Mouse (Mus musculus) forebrain, embryonic 16.5 days (tissue): ENCODE results near the gene Cd59b. TPM values are rescaled to one million over a fixed set of nuclear protein-coding genes. Genes with fewer than 3 reads are reported as not detected.
"Not testable (repeated sequence)": the region's sequence is repeated elsewhere in the genome, so short reads cannot be mapped to it uniquely, and the experiment has no call there.

ENCODE experiments used
- ATAC-seq: fragments of 200-750 bp; cut with Nextera tagmentation; 2 replicates; pipeline ENCODE4 v1.8.0; 2017; ENCODE audit warnings: mild to moderate bottlenecking, moderate library complexity
- H3K27ac ChIP-seq: fragments of 300-500 bp; sonication (generic); 2 replicates; pipeline ENCODE4 v1.5.1; 2014; ENCODE audit warnings: low read length, control low read depth
- H3K27me3 ChIP-seq: fragments of 300-500 bp; sonication (generic); replicated peaks from 2 replicates; pipeline ENCODE4 v1.6.1; 2014; ENCODE audit warnings: low read length; ENCODE audit not compliant: control insufficient read depth, insufficient read depth
- H3K36me3 ChIP-seq: fragments of 300-500 bp; sonication (generic); 2 replicates; pipeline ENCODE4 v1.6.1; 2014; ENCODE audit not compliant: control insufficient read depth, insufficient read depth
- H3K4me1 ChIP-seq: fragments of 300-500 bp; sonication (generic); replicated peaks from 2 replicates; pipeline ENCODE4 v1.6.1; 2014; ENCODE audit warnings: low read length; ENCODE audit not compliant: control insufficient read depth, insufficient read depth
- H3K4me2 ChIP-seq: fragments of 300-500 bp; sonication (generic); 2 replicates; pipeline ENCODE4 v1.6.1; 2014; ENCODE audit warnings: mild to moderate bottlenecking, low read length, control low read depth
- H3K4me3 ChIP-seq: fragments of 300-500 bp; sonication (generic); replicated peaks from 2 replicates; pipeline ENCODE4 v1.5.1; 2014; ENCODE audit warnings: mild to moderate bottlenecking, low read length, control low read depth
- H3K9ac ChIP-seq: fragments of 300-500 bp; sonication (generic); replicated peaks from 2 replicates; pipeline ENCODE4 v1.6.1; 2014; ENCODE audit warnings: low read depth, low read length, control low read depth
- H3K9me3 ChIP-seq: fragments of 300-500 bp; sonication (generic); 2 replicates; pipeline ENCODE4 v1.6.1; 2016; ENCODE audit warnings: low read length; ENCODE audit not compliant: control insufficient read depth
- WGBS: fragments of 180-500 bp; shearing (Covaris S2); extraction: QIAGEN DNeasy Blood & Tissue Kit; methylation state at CpG from one replicate; pipeline ENCODE4 v1.1.7; 2014; 5-methylcytosine and 5-hydroxymethylcytosine counted together
- polyA plus RNA-seq: library from polyadenylated mRNA; unstranded; fragments of >200 nt; fragmentation: Nextera tagmentation; extraction: Ambion mirVana; gene quantifications from 2 replicates; pipeline ENCODE4 v1.2.1, GENCODE M21; 2015

Cd59b gene
- polyA plus RNA-seq, 1 experiment from 2014 or later, result 2.1 TPM

DNA sequence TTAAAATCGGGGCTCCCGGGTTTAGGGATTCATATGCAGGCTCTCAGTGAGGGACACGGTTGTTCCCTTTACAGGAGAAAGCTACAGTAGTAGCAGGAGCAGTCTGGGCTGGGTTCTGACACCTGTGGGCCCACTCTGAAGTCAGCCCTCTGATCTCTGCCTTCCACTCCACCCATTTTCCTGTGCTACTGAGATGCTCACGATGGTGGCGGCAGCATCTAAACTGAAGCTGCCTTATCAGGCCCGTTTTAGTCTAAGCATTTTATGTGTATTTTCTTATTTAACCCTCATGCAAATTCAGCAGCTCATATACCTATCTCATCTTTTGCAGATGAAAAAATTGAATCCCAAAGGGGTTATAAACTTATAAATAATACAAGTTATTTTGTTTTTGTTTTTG lies 35.2 kb downstream of the Cd59b start:
- Histone ChIP-seq H3K4me3 (no peak overlapping the region), H3K9ac (no peak overlapping the region), H3K4me2 (no peak overlapping the region), H3K9me3 (no peaks in the 10 kb centered on the region), H3K36me3 (no peaks in the 10 kb centered on the region), H3K27ac (no peak overlapping the region), H3K27me3 (no peaks in the 10 kb centered on the region), H3K4me1 (no peaks in the 10 kb centered on the region)
- ATAC-seq, result no peak
- WGBS, result 94% methylated on average over 6 of the region's 6 CpGs

DNA sequence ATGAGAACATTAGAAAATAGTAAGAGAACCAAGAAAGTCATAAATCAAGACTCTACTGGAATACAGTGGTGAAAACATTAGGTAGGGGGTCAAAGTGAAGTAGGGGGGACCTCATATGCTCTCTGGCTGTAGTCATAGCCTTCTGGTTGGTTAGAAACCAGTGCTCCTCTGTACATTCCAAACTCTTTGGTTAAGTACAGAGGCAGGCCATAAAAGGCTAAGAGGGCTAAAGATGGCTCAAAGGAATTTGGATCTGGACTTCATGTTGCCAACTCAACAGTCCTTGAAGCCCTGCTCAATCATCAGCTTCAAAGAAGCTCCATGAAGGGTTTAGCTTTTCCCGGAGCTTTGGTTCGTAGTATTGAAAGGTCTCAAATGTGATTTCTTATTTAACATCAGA lies 39.4 kb downstream of the Cd59b start:
- not testable (repeated sequence) for H3K4me1 ChIP-seq, ATAC-seq, H3K4me3 ChIP-seq, H3K36me3 ChIP-seq, H3K9ac ChIP-seq, H3K4me2 ChIP-seq, H3K27ac ChIP-seq, H3K27me3 ChIP-seq, H3K9me3 ChIP-seq
- 89% methylated on average over 2 of the region's 2 CpGs for WGBS

DNA sequence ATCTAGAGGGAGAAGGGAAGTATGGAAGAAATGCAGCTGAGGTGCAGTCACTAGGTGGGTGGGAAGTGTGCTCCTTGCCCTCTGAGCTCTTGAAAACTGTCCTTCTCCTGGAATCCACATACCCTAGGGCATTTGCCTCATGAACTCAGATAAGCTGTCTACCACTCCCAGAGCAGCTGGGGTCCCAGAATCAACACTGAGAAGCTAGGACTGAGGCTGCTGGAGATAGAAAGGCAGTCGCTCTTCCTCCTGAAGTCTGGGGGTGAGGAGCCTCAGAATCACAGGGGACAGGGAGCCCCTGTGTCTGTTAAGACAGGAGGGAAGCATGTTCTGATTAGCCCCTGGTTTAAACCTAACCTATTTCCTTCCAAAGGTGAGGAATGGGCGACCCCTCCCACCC lies 39.9 kb downstream of the Cd59b start:
- Histone ChIP-seq H3K9ac (no peak overlapping the region), H3K4me3 (no peak overlapping the region), H3K36me3 (no peaks in the 10 kb centered on the region), H3K4me2 (no peak overlapping the region), H3K9me3 (no peaks in the 10 kb centered on the region), H3K27me3 (no peaks in the 10 kb centered on the region), H3K27ac (no peak overlapping the region), H3K4me1 (no peaks in the 10 kb centered on the region)
- 73% methylated on average over 2 of the region's 2 CpGs for WGBS
- no peak for ATAC-seq

DNA sequence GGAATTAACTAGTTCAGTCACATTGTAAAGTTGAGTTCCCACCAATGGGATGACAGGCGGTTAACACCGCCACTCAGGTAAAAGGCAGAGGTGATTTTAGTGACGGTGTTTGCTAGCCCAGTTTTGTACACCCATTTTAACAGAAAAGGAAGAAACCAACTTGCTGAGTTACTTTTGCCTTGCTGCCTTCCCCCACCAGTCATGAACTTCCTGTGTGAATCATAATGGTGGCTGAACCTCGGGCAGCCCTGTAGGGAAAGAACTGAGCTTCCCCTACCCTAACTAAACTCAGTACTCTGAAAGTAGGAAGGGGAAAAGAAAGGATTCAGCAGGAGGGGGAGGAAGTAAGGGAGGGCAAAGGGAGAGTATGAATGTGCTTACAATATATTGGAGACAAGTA lies 40.4 kb downstream of the Cd59b start:
- Histone ChIP-seq H3K27me3 (no peaks in the 10 kb centered on the region), H3K4me3 (no peak overlapping the region), H3K27ac (no peak overlapping the region), H3K9me3 (no peaks in the 10 kb centered on the region), H3K36me3 (no peaks in the 10 kb centered on the region), H3K4me2 (no peak overlapping the region), H3K9ac (no peak overlapping the region), H3K4me1 (no peaks in the 10 kb centered on the region)
- WGBS, result 87% methylated on average over 4 of the region's 4 CpGs
- ATAC-seq, result no peak

GRCm38 (mm10) chr2:104111170-104111797 lies 41.6 kb downstream of the Cd59b start:
- H3K36me3 ChIP-seq, H3K9ac ChIP-seq, H3K4me1 ChIP-seq, H3K9me3 ChIP-seq, H3K27ac ChIP-seq, ATAC-seq, H3K4me3 ChIP-seq, H3K27me3 ChIP-seq, H3K4me2 ChIP-seq: not testable (repeated sequence)
- WGBS, result no CpG with 5 or more reads among the region's 1 CpGs

- H3K4me3 ChIP-seq, ATAC-seq, H3K9me3 ChIP-seq, H3K4me1 ChIP-seq, H3K9ac ChIP-seq, H3K27ac ChIP-seq, H3K36me3 ChIP-seq, H3K27me3 ChIP-seq, H3K4me2 ChIP-seq: not testable (repeated sequence)
These were observed 43.9 kb downstream of the Cd59b start for GRCm38 (mm10) chr2:104113563-104113962.

DNA sequence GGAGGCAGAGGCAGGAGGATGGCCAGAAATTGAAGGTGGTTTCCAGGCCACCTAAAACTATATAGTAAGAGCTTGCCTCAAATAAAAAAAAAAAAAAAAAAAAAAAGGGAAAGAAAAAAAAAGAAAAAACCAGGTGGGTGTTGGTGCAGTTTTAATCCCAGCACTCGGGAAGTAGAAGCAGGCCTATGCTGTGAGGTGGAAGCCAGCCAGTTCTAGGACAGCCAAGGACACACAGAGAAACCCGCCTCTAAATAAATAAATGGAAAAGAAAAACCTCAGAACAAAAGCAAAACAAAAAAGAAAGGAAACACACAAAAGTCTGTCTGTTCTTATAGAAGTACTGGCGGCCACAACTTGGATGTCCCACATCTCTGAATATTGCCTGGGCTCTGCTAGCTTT lies 45.2 kb downstream of the Cd59b start:
- Histone ChIP-seq H3K27me3 (no peaks in the 10 kb centered on the region), H3K4me1 (no peaks in the 10 kb centered on the region), H3K4me3 (no peak overlapping the region), H3K27ac (no peak overlapping the region), H3K9me3 (no peaks in the 10 kb centered on the region), H3K9ac (no peak overlapping the region), H3K36me3 (no peaks in the 10 kb centered on the region), H3K4me2 (no peak overlapping the region)
- WGBS, result 60% methylated on average over 3 of the region's 3 CpGs
- no peak for ATAC-seq

DNA sequence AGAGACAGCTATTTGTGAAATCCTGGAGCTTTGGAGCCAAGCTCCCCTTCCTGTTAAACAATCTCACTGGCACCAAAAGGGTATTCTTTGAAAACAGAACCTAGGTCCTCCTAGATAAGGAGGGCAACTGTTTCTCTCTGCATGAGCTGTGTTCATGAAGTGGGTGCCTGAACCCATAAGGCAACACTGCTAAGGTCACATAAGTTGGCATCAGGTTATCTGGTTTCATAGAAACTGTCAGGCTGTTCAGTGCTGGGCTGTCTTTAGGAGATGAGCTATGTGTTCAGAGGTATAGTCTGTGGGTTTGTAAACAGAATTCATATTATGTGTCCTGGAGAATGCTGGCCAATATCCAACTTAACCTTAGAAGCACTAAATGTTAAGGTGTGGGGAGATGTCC lies 47.5 kb downstream of the Cd59b start:
- not testable (repeated sequence) for H3K4me3 ChIP-seq, H3K27me3 ChIP-seq, H3K36me3 ChIP-seq, H3K4me1 ChIP-seq, H3K27ac ChIP-seq, H3K9ac ChIP-seq, ATAC-seq, H3K4me2 ChIP-seq, H3K9me3 ChIP-seq

GRCm38 (mm10) chr2:104119097-104119496 lies 49.4 kb downstream of the Cd59b start:
- H3K27me3 ChIP-seq, result no peaks in the 10 kb centered on the region; the same call in 1 of the 2 replicates
- H3K9me3 ChIP-seq, result no peaks in the 10 kb centered on the region
- WGBS, result 74% methylated on average over 1 of the region's 1 CpGs
- no peak overlapping the region for H3K4me2 ChIP-seq
- no peak overlapping the region for H3K27ac ChIP-seq
- H3K9ac ChIP-seq, result no peak overlapping the region
- H3K4me1 ChIP-seq, result peaks cover 6% of the 10 kb centered on the region
- no peaks in the 10 kb centered on the region for H3K36me3 ChIP-seq
- H3K4me3 ChIP-seq, result no peak overlapping the region
- ATAC-seq, result no peak

DNA sequence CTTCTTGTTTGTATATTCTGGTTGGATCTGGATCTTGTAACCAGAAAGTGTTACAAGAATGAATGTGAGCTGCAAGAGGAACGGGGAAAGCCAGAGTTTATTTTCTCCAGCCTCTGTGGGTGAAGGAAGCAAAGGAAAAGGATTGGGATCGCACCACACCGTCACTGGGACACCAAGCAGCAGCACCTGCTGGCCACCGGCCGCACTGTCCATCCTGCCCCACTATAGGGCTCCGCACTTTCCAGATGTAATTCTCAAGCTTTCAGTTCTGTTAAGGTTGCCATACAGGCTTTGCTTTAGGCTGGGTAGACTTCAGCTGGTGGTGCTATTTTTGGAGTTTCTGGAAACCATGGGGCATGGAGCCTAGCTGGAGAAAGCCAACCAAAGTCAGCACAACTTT lies 50.7 kb downstream of the Cd59b start:
- Histone ChIP-seq H3K27ac (no peak overlapping the region), H3K27me3 (no peaks in the 10 kb centered on the region; the same call in 1 of the 2 replicates), H3K4me2 (no peak overlapping the region), H3K9me3 (no peaks in the 10 kb centered on the region), H3K4me1 (peaks cover 6% of the 10 kb centered on the region), H3K4me3 (no peak overlapping the region), H3K9ac (no peak overlapping the region), H3K36me3 (no peaks in the 10 kb centered on the region)
- 58% methylated on average over 6 of the region's 6 CpGs for WGBS
- ATAC-seq, result no peak
